Mouse (Mus musculus) layer of hippocampus, postnatal 36 days (tissue): Measurements from ENCODE around the gene Calhm3. TPM values are rescaled to one million over a fixed set of nuclear protein-coding genes. Genes with fewer than 3 reads are reported as not detected.

Experiments used
- DNase-seq, 2 experiments: peaks; one replicate each; pipeline ENCODE4 v3.0.0; 2022
- total RNA-seq, 2 experiments: library from RNA; stranded (reverse); gene quantifications; 2 replicates each; pipeline ENCODE4 v1.2.3; 2021

Gene Calhm3
- total RNA-seq, 2 experiments from 2014 or later = not detected

DNA sequence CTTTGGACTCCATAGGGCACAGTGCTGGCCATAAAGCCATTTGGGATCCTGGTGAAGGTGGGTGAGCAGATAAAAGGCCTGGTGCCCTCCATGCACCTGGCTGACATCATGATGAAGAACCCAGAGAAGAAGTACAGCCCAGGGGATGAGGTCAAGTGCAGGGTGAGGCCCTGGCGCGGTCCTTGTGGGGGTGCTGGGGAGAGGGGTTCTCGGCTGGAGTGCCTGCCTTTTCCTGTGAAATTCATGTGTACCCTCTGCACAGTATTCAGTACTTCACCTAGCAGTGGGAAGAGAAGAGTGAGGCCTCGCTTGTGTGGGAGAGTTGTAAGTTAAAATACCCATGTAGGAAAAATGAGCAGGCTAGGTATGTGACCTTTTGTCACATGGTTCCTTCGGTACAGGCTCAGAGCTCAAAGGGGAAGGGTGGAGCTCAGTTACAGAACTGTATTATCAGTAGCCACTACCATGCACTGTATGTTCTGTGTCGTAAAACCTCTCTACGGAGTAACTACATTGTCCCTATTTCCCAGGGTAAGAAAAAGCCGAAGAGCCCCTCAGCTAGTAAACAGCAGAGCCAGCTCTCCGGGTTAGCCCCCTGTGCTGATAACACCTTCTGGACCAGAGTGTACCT lies 52.8 kb downstream of the Calhm3 start:
- no peak for DNase-seq

Other genes starting within 250 kb of the Calhm3 start
- gene Ina, start 143.1 kb downstream of the Calhm3 start, total RNA-seq = 100 to 1,000 TPM; 183 to 189 TPM
- gene Nt5c2, start 142.6 kb downstream of the Calhm3 start, total RNA-seq = 10 to 100 TPM; 69.8 to 84.2 TPM
- 10 to 100 TPM; 21.3 to 24.6 TPM for gene Pcgf6, start 106.9 kb downstream of the Calhm3 start, total RNA-seq
- 1 to 10 TPM; 5.6 to 6.5 TPM for gene Taf5, start 90.0 kb downstream of the Calhm3 start, total RNA-seq
- 100 to 1,000 TPM; 819 to 918 TPM for gene Usmg5, start 67.1 kb downstream of the Calhm3 start, total RNA-seq
- 10 to 100 TPM; 17.4 to 18.9 TPM for gene Pdcd11, start 67.0 kb downstream of the Calhm3 start, total RNA-seq
- gene Calhm2, start 19.5 kb downstream of the Calhm3 start, total RNA-seq = 1 to 10 TPM; 4.0 to 4.2 TPM
- gene Calhm1, start 13.5 kb downstream of the Calhm3 start, total RNA-seq = not detected
- 100 to 1,000 TPM; 174 to 190 TPM for gene Neurl1a, start 21.1 kb upstream of the Calhm3 start, total RNA-seq